Mouse (Mus musculus) ovary, adult 10 weeks (tissue): ENCODE measurements around the gene Gm9887. TPM values are rescaled to one million over a fixed set of nuclear protein-coding genes. Genes with fewer than 3 reads are reported as not detected.

Experiments
- polyA plus RNA-seq: library from polyadenylated mRNA; stranded (reverse); fragments of 350-450 nt; fragmentation: Illumina TruSeq; extraction: RNeasy Lipid Tissue Mini Kit (QIAGEN cat#74804); gene quantifications from one replicate; pipeline ENCODE4 v1.2.3, GENCODE M21; 2014

Gm9887 gene
- not detected for polyA plus RNA-seq

GRCm38 (mm10) chr12:69371854-69372671, at the start of gene Gm9887, which contains the start of gene Arf6:
Gene Gm9887 (minus strand): TSS chr12:69372458.
Gene Arf6 (plus strand): TSS chr12:69372150.

GRCm38 (mm10) chr12:69356546-69357299, 15.5 kb downstream of the Gm9887 start, which contains the start of gene Nemf:
Gene Nemf (minus strand): TSS chr12:69357165.

Other genes with a start within 250 kb of the Gm9887 start
- 34.2 TPM for gene Rps29, start 213.3 kb downstream of the Gm9887 start, polyA plus RNA-seq
- gene Lrr1, start 203.6 kb downstream of the Gm9887 start, polyA plus RNA-seq = 25.0 TPM
- gene Rpl36al, start 188.4 kb downstream of the Gm9887 start, polyA plus RNA-seq = 191 TPM
- 173 TPM for gene Mgat2, start 188.3 kb downstream of the Gm9887 start, polyA plus RNA-seq
- gene Gm49383, start 175.4 kb downstream of the Gm9887 start, polyA plus RNA-seq = 1.3 TPM
- gene Dnaaf2, start 174.0 kb downstream of the Gm9887 start, polyA plus RNA-seq = 3.9 TPM
- gene Gm49384, start 168.2 kb downstream of the Gm9887 start, polyA plus RNA-seq = 26.4 TPM
- 16.5 TPM for gene Pole2, start 144.3 kb downstream of the Gm9887 start, polyA plus RNA-seq
- gene Klhdc1, start 131.3 kb downstream of the Gm9887 start, polyA plus RNA-seq = 20.0 TPM
- gene Klhdc2, start 75.8 kb downstream of the Gm9887 start, polyA plus RNA-seq = 165 TPM
- 111 TPM for gene Nemf, start 15.3 kb downstream of the Gm9887 start, polyA plus RNA-seq
- 74.6 TPM for gene Arf6, start 308 bp downstream of the Gm9887 start, polyA plus RNA-seq
- gene Vcpkmt, start 210.6 kb upstream of the Gm9887 start, polyA plus RNA-seq = 43.2 TPM